Mouse (Mus musculus) lung, embryonic 15.5 days (tissue): ENCODE data around the gene Scap. TPM values are rescaled to one million over a fixed set of nuclear protein-coding genes. Genes with fewer than 3 reads are reported as not detected.

Experiments
- ATAC-seq: fragments of 200-750 bp; cut with Nextera tagmentation; 2 replicates; pipeline ENCODE4 v1.8.0; 2017; ENCODE audit warnings: moderate number of reproducible peaks, borderline replicate concordance; ENCODE audit not compliant: low FRiP score, low TSS enrichment; ENCODE audit errors: extremely low read depth
- H3K27ac ChIP-seq: fragments of 300-500 bp; sonication (generic); 2 replicates; pipeline ENCODE4 v1.5.1; 2015; ENCODE audit warnings: moderate library complexity, mild to moderate bottlenecking, inconsistent platforms
- H3K27me3 ChIP-seq: fragments of 300-500 bp; sonication (generic); 2 replicates; pipeline ENCODE4 v1.6.1; 2015; ENCODE audit warnings: inconsistent platforms
- H3K36me3 ChIP-seq: fragments of 300-500 bp; sonication (generic); 2 replicates; pipeline ENCODE4 v1.6.1; 2015; ENCODE audit warnings: inconsistent platforms
- H3K4me1 ChIP-seq: fragments of 300-500 bp; sonication (generic); 2 replicates; pipeline ENCODE4 v1.6.1; 2015; ENCODE audit warnings: inconsistent platforms
- H3K4me2 ChIP-seq: fragments of 300-500 bp; sonication (generic); 2 replicates; pipeline ENCODE4 v1.6.1; 2015; ENCODE audit warnings: inconsistent platforms, mild to moderate bottlenecking, moderate library complexity
- H3K4me3 ChIP-seq: fragments of 300-500 bp; sonication (generic); 2 replicates; pipeline ENCODE4 v1.5.1; 2015; ENCODE audit warnings: mild to moderate bottlenecking, inconsistent platforms
- H3K9ac ChIP-seq: fragments of 300-500 bp; sonication (generic); 2 replicates; pipeline ENCODE4 v1.6.1; 2015; ENCODE audit warnings: inconsistent platforms
- H3K9me3 ChIP-seq: fragments of 300-500 bp; sonication (generic); 2 replicates; pipeline ENCODE4 v1.6.1; 2016; ENCODE audit warnings: inconsistent platforms
- WGBS: fragments of 180-500 bp; shearing (Covaris S2); methylation state at CpG from one replicate; pipeline ENCODE4 v1.1.7; 2015; 5-methylcytosine and 5-hydroxymethylcytosine counted together
- polyA plus RNA-seq: library from polyadenylated mRNA; unstranded; fragments of >200 nt; fragmentation: Nextera tagmentation; extraction: Ambion mirVana; gene quantifications from 2 replicates; pipeline ENCODE4 v1.2.1, GENCODE M21; 2015

Gene Scap
- polyA plus RNA-seq = 30.3 and 31.0 TPM in 2 replicates

- H3K4me3 ChIP-seq = peak within 1 kb of the TSS; percentile 92
- no peaks in the 10 kb centered on the region for H3K27me3 ChIP-seq
- peak; percentile 90 for ATAC-seq
- H3K4me2 ChIP-seq = peak within 1 kb of the TSS; percentile 82
- H3K9ac ChIP-seq = peak within 1 kb of the TSS; percentile 65
- WGBS = under 1% methylated on average over 53 of the region's 78 CpGs
- no peaks in the 10 kb centered on the region for H3K9me3 ChIP-seq
- peaks cover 8% of the 10 kb centered on the region for H3K4me1 ChIP-seq
- no peak within 1 kb of the TSS for H3K27ac ChIP-seq
- no peaks in the 10 kb centered on the region for H3K36me3 ChIP-seq
Observed at GRCm38 (mm10) chr9:110333135-110333895, at the start of gene Scap. Scap (plus strand) TSS chr9:110333288.

- H3K9me3 ChIP-seq = no peaks in the 10 kb centered on the region
- H3K4me3 ChIP-seq = no peak overlapping the region
- WGBS = 90% methylated on average over 10 of the region's 10 CpGs
- no peak for ATAC-seq
- H3K4me2 ChIP-seq = no peak overlapping the region
- H3K27me3 ChIP-seq = no peaks in the 10 kb centered on the region
- no peak overlapping the region for H3K27ac ChIP-seq
- no peak overlapping the region for H3K9ac ChIP-seq
- H3K36me3 ChIP-seq = no peaks in the 10 kb centered on the region
- no peaks in the 10 kb centered on the region for H3K4me1 ChIP-seq
Observed at GRCm38 (mm10) chr9:110284075-110284697, 48.9 kb upstream of the Scap start.

- Histone ChIP-seq H3K4me1 (no peaks in the 10 kb centered on the region), H3K4me2 (no peak overlapping the region), H3K9me3 (no peaks in the 10 kb centered on the region), H3K27ac (no peak overlapping the region), H3K9ac (no peak overlapping the region), H3K27me3 (no peaks in the 10 kb centered on the region), H3K36me3 (no peaks in the 10 kb centered on the region), H3K4me3 (no peak overlapping the region)
- WGBS = 77% methylated on average over 7 of the region's 7 CpGs
- no peak for ATAC-seq
Observed at GRCm38 (mm10) chr9:110287321-110287924, 45.7 kb upstream of the Scap start.

GRCm38 (mm10) chr9:110293254-110293718 is 39.8 kb upstream of the Scap start:
- H3K9ac ChIP-seq = no peak overlapping the region
- H3K9me3 ChIP-seq = no peaks in the 10 kb centered on the region
- no peak for ATAC-seq
- no peak overlapping the region for H3K4me3 ChIP-seq
- H3K36me3 ChIP-seq = no peaks in the 10 kb centered on the region
- H3K27me3 ChIP-seq = no peaks in the 10 kb centered on the region
- no peak overlapping the region for H3K27ac ChIP-seq
- no peak overlapping the region for H3K4me2 ChIP-seq
- H3K4me1 ChIP-seq = no peaks in the 10 kb centered on the region
- 67% methylated on average over 12 of the region's 12 CpGs for WGBS

- WGBS = 82% methylated on average over 13 of the region's 13 CpGs
- no peak overlapping the region for H3K4me3 ChIP-seq
- H3K27me3 ChIP-seq = no peaks in the 10 kb centered on the region
- H3K9ac ChIP-seq = no peak overlapping the region
- H3K4me1 ChIP-seq = no peaks in the 10 kb centered on the region
- H3K36me3 ChIP-seq = no peaks in the 10 kb centered on the region
- H3K9me3 ChIP-seq = no peaks in the 10 kb centered on the region
- no peak for ATAC-seq
- no peak overlapping the region for H3K27ac ChIP-seq
- H3K4me2 ChIP-seq = no peak overlapping the region
Observed at GRCm38 (mm10) chr9:110293873-110294415, 39.1 kb upstream of the Scap start.

GRCm38 (mm10) chr9:110294786-110295185 is 38.3 kb upstream of the Scap start:
- Histone ChIP-seq H3K4me2 (no peak overlapping the region), H3K27ac (no peak overlapping the region), H3K36me3 (no peaks in the 10 kb centered on the region), H3K4me3 (no peak overlapping the region), H3K4me1 (no peaks in the 10 kb centered on the region), H3K27me3 (no peaks in the 10 kb centered on the region), H3K9me3 (no peaks in the 10 kb centered on the region), H3K9ac (no peak overlapping the region)
- 33% methylated on average over 3 of the region's 3 CpGs for WGBS
- ATAC-seq = no peak

- ATAC-seq = no peak; the same call in 1 of the 2 replicates
- Histone ChIP-seq H3K36me3 (no peaks in the 10 kb centered on the region), H3K27me3 (no peaks in the 10 kb centered on the region), H3K4me2 (no peak overlapping the region), H3K4me3 (no peak overlapping the region), H3K9me3 (no peaks in the 10 kb centered on the region), H3K4me1 (no peaks in the 10 kb centered on the region), H3K9ac (no peak overlapping the region), H3K27ac (no peak overlapping the region)
- WGBS = 2% methylated on average over 5 of the region's 5 CpGs
Observed at GRCm38 (mm10) chr9:110296867-110297627, 36.0 kb upstream of the Scap start.

- H3K27me3 ChIP-seq = no peaks in the 10 kb centered on the region
- peak overlapping the region; percentile 91 for H3K27ac ChIP-seq
- H3K4me2 ChIP-seq = peak overlapping the region; percentile 68
- H3K9me3 ChIP-seq = no peaks in the 10 kb centered on the region
- ATAC-seq = no peak
- peak overlapping the region; percentile 62 for H3K9ac ChIP-seq
- H3K36me3 ChIP-seq = no peaks in the 10 kb centered on the region
- peak overlapping the region; percentile 62 for H3K4me3 ChIP-seq
- 2% methylated on average over 4 of the region's 4 CpGs for WGBS
- H3K4me1 ChIP-seq = peaks cover 3% of the 10 kb centered on the region; the same call in 1 of the 2 replicates
Observed at GRCm38 (mm10) chr9:110304516-110304915, 28.6 kb upstream of the Scap start.

- Histone ChIP-seq H3K36me3 (peaks cover 3% of the 10 kb centered on the region; the same call in 1 of the 2 replicates), H3K9me3 (no peaks in the 10 kb centered on the region), H3K27ac (peak within 1 kb of the TSS; percentile 91), H3K4me2 (peak within 1 kb of the TSS; percentile 68), H3K4me3 (peak within 1 kb of the TSS; percentile 62), H3K9ac (peak within 1 kb of the TSS; percentile 62), H3K4me1 (peaks cover 3% of the 10 kb centered on the region; the same call in 1 of the 2 replicates), H3K27me3 (no peaks in the 10 kb centered on the region)
- under 1% methylated on average over 46 of the region's 46 CpGs for WGBS
- ATAC-seq = peak; percentile 98
Observed at GRCm38 (mm10) chr9:110304969-110305651, 28.0 kb upstream of the Scap start, which contains the start of gene Elp6. Elp6 (plus strand) TSS chr9:110305173.

GRCm38 (mm10) chr9:110306371-110306770 is 26.7 kb upstream of the Scap start:
- ATAC-seq = no peak
- Histone ChIP-seq H3K27ac (no peak overlapping the region), H3K36me3 (peaks cover 12% of the 10 kb centered on the region), H3K27me3 (no peaks in the 10 kb centered on the region), H3K4me3 (no peak overlapping the region), H3K9me3 (no peaks in the 10 kb centered on the region), H3K4me1 (peaks cover 3% of the 10 kb centered on the region; the same call in 1 of the 2 replicates), H3K9ac (no peak overlapping the region), H3K4me2 (no peak overlapping the region)
- 92% methylated on average over 5 of the region's 5 CpGs for WGBS

- 79% methylated on average over 5 of the region's 5 CpGs for WGBS
- Histone ChIP-seq H3K9me3 (no peaks in the 10 kb centered on the region), H3K27ac (no peak overlapping the region), H3K27me3 (no peaks in the 10 kb centered on the region), H3K36me3 (peaks cover 35% of the 10 kb centered on the region), H3K4me3 (no peak overlapping the region), H3K9ac (no peak overlapping the region), H3K4me2 (no peak overlapping the region), H3K4me1 (no peaks in the 10 kb centered on the region)
- no peak for ATAC-seq
Observed at GRCm38 (mm10) chr9:110314706-110315105, 18.4 kb upstream of the Scap start.
